Mouse (Mus musculus) Muller cell, postnatal 12 days (primary cell): ENCODE results near the gene Taldo1.
A peak's percentile ranks its signal among the peaks of the same experiment; 100 is the strongest.

ENCODE experiments used
- DNase-seq: peaks from one replicate; pipeline ENCODE4 v3.0.0-alpha.2; 2015; ENCODE audit errors: inconsistent ontology term

Gene Taldo1

DNA sequence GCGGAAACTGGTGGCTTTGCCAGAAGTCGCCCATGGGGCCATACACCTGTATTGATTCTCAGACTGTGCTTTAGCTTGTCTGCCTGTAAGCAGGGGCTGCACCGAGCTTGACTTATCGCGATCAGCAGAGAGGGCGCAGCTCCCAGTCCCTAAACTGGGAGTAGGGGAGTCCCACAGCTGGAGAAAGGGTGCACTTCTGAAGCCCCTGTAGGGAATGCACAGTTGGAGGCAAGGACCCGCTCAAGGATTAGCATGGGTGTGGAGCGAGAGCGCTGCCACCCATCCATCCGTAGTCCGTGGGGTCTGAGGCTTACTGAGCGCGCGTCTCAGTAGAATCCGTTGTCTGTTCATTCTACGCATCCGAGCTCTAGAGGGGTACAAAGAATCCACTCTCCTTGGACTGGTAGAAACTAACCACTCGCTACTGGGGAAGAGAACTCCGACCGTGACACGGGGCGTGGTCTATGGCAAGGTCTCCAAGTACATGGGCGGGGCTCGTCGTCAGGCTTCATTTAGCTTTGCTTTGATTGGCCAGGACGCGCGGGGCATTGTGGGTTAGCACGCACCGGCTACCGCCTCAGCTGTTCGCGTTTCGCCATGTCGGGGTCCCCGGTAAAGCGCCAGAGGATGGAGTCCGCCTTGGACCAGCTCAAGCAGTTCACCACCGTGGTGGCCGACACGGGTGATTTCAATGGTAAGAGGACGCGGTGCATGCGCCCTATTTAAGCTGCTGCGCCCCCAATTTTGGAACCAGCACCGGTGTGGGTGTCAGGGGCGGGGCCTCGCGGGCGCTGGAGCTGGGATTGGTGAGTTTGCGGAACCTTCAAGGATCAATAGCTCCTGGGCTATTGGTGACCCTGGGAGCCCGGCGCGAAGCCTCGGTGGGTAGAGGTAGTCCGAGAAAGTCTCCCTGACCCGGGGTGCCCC lies at the start of gene Taldo1:
Taldo1 (plus strand) TSS at position 575 of the 927 bp plus-strand sequence.
- peak; percentile 94 for DNase-seq

DNA sequence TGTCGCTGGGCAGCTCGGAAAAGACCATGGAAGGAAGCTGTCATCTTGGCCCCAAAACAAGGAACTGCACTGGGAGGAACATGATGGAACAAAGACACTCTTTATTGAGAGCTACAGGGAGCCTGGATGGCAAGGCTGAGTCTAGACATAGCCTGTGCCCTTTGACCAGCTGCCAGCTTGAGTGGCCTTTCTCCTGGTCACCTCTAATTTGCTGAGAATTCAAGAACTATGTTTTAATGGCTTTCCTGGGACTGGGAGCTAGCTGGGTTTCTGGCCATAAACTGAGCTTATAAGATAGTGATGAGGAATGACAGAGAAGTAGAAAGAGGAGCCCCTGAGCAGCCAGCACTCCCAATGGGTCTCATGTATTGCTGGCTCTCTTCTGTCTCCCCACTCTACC lies 48.8 kb upstream of the Taldo1 start:
- peak; percentile 55 for DNase-seq

DNA sequence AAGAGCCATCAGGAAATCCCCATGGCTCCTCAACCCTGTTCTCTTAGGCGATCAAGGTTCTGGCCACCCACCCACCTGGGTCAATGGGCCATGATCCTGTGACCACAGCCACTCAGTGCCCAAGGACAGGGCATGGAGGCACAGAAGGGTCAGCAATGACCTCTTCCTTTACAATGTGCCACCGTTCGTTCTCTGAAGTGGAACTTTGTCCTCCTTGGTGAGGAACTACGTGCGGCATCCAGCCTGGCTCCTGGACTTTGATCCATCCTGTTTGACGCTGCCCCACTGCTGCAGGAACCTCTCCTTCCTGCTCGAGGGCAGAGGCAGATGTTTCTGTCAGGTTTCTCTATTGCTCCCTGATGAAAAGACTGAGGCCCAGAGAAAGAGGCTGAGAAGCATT lies 48.3 kb upstream of the Taldo1 start:
- DNase-seq: no peak

DNA sequence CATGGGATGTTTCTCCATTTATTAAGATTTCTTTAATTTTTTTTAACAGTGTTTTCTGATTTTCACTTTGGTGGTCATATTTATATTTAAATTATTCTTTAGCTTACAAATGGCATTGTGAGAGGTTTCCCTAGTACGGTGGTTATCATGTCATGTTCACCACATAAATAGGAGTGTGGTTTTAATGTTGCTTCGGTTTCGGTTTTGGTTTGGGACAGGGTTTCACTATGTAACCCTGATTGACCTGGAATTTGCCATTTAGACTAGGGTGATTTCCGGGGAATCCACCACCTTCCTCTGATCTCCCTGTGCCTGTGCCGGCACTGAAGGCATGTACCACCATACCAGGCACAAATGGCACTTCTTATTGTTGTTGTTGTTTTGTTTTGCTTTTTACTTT lies 47.2 kb upstream of the Taldo1 start:
- no peak for DNase-seq

DNA sequence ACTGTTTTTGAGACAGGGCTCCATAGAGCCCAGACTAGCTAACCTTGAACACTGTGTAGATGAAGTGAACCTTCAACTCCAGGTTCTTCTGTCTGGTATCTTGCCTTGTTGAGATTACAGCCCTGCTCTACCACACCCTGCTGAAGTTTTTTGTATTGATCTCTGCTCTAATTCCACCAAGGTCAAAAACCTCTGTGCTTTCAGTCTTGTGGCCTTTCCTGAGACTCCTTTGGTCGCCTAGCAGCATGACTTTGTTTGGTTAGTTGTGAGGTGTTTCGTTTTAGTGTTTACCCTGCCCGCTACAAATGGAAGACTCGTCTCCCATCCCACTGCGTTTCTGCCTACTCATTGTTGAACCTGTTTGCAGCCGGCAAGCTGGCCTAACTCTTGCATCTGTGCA lies 40.9 kb upstream of the Taldo1 start:
- no peak for DNase-seq

DNA sequence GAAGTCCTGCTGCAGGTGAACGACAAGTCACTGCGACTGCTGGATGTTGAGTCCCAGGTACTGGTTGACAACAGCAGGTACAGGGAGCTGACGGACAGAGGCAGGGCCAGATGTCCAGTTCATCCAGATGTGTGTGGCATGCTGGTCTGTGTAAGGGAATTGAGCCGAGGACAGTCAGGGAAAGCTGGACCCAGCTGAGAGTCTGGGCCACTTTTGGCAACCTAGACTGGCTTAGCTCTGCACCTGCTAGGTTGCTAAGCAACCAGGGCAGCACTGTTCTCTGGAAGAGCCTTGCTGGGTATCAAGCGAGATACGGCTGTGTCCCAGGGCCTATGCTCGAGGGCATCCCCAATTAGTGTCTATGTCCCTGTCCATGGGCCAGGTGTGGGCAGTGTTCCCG lies 36.9 kb upstream of the Taldo1 start:
- no peak for DNase-seq

DNA sequence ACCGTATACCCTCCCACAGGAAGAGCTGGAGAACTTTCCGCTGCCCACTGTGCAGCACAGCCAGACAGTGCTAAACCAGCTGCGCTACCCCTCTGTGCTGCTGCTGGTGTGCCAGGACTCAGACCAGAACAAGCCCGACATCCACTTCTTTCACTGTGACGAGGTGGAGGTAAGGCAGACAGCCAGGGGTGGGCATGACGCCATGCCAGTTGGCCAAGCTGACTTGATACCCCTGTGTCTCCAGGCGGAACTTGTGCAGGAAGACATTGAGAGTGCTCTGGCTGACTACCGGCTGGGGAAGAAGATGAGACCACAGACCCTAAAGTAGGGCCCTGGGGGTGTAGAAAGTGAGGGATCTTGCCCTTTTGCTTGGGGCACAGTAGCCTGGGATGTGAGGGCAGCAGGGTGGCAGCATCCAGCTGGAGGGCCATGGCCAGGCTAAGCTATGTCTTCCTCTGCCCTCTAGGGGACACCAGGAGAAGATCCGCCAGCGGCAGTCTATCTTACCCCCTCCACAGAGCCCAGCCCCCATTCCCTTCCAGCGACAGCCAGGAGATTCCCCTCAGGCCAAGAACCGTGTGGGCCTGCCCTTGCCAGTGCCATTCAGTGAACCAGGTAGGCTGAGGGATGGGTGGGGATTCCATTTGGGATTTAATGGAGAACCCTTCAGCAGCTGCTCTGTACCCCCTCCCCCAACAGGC lies 36.2 kb upstream of the Taldo1 start:
- DNase-seq: peak; percentile 45

DNA sequence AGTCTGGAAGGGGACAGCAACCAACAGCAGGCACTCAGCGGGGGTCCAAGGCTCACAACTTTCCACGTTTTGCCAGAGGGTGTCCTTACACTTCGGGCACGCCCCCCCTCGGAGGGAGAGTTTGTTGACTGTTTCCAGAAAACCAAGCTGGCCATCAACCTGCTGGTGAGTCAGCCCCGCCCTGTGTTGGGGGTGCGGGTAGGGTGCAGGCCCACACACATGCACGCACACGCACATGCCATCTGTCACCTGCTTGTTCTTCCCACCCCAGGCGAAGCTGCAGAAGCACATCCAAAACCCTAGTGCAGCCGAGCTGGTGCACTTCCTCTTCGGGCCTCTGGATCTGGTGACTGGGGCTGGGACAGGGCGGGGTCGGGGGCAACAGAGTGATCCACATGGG lies 35.0 kb upstream of the Taldo1 start:
- DNase-seq: no peak

DNA sequence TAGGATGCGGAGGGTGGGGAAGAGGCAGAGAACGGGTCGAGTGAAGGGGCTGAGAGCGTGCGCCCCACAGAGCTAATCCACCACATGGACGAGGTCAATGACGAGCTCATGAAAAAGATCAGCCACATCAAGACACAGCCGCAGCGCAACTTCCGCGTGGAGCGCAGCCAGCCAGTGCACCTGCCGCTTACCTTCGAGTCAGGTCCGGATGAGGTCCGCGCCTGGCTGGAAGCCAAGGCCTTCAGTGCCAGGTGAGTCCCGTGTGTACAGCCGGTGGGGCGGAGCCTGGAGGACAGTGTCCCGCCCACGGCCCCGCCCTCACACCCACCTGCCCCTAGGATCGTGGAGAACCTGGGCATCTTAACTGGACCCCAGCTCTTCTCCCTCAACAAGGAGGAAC lies 30.5 kb upstream of the Taldo1 start:
- DNase-seq: no peak

DNA sequence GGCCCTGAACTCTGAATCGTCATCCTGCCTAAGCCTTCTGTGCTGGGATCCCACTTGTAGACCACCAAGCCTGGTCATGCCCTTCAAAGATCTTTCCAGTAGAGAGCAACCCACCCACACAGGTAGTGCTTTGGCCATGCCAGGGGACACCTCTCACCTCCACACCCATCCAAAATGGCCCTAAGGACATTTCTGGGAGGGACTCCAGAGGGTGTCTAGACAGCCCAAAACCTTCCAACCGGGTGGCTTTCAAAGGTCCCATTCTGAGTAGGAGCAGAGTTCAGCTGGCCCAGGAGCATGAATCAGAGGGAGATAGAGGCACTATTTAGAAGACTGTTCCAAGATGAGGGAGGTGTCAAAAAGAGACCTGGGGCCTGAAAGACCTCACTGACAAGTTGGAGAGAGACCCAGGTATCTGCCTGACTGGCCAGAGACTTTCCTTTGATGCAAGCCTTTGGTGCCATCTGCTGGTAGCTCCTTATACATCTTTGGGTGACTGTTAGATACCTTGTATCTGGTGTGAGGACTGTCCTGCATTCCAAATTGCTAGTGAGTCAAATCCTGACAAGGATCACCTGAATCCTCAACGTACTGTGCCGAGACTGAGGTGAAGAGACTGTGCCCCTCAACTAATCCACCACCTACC lies 28.8 kb upstream of the Taldo1 start:
- peak; percentile 62 for DNase-seq

DNA sequence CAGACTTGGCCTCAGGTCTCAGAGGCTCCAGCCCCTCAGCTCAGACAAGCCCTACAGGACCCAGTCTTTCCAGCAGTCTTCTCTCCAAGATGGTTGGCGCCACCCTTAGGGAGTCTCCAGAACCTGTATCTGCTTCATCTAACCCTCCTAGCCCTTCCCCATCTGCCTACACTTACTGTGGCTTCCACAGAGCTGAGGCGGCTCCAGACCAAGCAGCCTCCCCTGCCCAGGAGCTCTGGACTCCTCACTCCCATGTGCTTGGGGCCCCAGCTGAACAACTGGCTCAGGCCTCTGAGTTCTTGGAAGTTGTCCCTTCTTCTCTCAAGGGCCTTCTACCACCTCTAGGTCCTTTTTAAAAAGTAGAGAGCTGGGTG lies 28.3 kb upstream of the Taldo1 start:
- DNase-seq: no peak

DNA sequence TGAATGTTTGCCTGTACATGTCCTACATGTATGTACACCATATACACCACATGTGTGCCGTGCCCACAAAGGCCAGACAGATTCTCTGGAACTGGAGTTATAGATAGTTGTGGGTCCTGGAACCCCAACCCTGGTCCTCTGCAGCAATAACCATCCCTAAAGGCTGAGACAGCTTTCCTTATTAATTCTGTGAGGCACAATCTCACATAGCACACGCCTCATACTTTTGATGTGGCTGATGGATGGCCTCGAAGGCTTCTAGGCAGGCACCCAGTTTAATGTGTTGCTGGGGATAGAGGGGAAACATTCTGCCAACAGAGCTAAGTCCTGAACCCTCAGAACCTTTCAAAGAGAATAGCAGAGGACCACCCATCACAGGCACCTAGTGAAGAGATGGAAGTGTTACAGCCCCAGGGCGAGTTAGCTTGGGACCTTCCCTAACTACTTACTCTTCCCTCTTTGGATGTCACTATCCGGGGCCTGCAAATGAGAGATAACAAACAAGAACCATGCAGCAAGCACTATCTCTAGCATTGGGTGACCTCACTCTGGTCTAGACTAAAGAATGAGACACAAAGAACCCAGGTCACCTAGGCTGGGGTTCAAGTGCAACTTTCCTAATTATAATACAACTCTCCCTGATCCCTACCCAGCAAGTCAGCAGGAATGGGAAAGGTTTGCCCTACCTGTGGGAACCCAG lies 27.5 kb upstream of the Taldo1 start:
- DNase-seq: no peak

DNA sequence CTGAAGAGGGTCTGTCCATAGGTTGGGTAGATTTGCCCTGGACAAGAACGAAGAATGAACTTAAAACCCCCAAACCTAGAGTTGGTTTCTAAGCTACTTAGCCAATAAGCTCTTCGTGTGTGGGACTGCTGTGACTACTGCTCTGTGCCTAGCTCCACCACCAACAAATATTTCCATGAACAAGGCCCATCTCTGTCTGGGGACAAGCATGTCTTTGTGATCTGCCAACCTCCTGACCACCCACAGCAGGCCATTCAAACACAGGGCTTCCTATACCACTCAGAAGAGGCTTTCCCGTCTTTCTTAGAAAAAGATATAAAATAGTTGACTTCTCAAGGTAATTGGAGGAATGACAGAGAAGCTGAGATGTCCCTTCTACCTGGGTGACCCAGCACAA lies 27.0 kb upstream of the Taldo1 start:
- no peak for DNase-seq

DNA sequence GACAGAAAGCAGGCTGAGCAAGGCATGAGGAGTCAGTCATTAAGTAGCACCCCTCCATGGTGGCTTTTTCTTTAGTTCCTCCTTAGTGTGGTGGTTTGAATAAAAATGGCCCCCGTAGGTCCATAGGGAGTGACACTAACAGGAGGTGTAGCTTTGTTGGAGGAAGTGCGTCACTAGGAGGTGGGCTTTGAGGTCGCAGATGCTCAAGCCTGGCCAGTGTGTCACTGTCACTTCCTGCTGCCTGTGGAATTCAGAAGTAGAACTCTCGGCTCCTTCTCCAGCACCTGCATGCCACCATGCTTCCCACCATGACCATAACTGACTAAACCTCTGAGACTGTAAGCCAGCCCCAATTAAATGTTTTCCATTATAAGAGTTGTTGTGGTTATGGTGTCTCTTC lies 24.6 kb upstream of the Taldo1 start:
- no peak for DNase-seq

DNA sequence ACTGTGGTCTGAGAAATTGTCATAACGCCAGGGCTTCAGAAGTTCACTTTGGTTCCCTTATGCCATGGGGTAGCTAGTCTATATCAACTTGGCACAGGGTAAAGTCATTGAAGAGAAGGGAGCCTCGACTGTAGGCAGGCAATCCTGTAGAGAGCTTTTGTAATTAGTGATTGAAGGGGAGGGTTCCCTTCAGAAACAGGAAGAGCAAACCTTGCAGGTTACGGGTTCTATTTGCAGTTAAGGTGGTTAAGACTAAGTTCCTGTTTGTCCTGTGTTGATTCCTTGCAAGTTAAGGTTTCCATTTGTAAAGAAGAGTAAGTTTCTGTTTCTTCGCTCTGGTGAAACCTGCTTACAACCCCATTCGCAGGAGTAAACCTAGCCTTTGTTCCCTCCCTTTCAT lies 22.1 kb upstream of the Taldo1 start:
- no peak for DNase-seq

DNA sequence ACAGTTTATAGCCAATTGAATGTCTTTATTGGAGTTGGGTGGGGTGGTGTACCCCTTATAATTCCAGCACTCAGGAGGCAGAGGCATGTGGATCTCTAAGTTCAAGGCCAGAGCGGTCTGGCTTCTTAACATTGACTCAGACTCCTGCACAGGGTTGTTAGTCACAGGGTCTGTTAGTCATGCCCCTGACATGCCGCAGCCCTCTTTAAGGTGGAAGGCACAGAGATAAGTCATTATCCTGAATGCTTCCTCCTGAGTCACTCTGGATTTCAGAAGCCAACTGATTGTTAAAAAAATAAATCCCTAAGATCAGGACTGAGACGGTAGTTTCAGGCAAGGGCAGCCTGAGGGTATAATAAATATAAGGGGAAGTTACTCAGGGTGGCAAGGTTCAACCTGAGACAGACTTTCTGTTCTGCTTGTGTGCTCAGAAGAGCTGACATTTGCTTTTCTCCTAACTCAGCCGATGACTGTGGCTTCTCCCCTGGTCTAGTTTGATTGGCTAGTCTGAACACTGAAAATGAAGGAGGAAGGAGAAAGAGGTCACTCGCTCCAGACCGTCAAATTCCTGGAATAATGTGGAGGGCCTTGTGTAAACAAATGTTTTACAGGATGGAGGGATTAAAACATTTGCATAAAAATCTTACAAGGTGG lies 19.9 kb upstream of the Taldo1 start:
- DNase-seq: peak; percentile 40

DNA sequence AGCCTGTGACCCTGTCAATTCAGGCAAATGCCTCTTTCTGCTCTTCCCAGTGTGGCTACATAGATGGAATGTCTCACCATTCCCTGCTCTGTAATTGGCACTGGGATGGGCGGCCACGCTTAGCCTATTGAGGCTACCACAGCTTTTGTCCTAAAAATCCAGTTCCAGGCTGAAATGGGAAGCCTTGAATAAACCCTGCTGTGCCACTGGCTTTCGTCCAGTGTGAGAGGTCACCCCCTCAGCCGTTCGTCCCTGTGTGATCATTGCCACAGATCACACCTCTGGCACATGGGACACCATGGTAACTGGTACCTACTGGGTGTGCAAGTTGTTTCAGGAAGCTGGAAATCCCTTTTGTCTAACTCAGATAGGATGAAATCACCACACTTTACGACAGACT lies 18.4 kb upstream of the Taldo1 start:
- DNase-seq: peak; percentile 83

DNA sequence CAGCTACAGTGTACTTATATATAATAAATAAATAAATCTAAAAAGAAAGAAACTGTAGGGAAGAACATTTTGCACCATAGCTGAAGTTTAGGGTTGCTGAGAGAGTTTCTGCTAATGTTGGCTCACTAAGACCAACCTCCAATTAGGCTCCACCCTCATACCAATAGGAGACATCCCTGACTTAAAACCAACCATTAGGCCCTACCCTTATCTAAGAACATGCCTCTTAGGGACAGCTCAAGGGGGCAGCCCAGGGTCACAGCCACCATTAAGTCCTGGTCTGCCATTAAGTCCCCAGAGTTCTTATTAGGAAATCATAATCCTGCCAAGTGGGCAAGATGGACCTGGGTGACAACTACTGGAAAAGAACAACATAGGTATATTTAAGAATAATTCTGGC lies 17.6 kb upstream of the Taldo1 start:
- DNase-seq: no peak

DNA sequence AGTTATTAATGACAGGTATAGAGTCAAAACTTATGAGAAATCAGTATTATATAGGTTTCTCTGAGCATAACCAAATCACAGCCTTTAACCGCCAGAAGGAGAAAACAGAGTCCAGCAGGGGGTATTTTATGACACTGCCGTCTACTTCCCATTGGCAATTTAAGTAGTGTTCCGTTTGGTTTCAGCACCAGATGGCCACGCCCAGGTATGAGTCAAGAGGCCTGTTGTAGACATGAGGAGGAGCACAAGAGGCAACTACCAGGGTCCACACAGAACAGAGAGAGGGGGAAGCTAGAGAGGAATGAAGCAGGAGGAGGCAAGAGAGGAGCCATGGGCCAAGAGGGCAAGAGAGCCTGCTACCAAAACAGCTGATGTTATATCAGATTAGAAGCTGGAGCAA lies 12.4 kb upstream of the Taldo1 start:
- no peak for DNase-seq

DNA sequence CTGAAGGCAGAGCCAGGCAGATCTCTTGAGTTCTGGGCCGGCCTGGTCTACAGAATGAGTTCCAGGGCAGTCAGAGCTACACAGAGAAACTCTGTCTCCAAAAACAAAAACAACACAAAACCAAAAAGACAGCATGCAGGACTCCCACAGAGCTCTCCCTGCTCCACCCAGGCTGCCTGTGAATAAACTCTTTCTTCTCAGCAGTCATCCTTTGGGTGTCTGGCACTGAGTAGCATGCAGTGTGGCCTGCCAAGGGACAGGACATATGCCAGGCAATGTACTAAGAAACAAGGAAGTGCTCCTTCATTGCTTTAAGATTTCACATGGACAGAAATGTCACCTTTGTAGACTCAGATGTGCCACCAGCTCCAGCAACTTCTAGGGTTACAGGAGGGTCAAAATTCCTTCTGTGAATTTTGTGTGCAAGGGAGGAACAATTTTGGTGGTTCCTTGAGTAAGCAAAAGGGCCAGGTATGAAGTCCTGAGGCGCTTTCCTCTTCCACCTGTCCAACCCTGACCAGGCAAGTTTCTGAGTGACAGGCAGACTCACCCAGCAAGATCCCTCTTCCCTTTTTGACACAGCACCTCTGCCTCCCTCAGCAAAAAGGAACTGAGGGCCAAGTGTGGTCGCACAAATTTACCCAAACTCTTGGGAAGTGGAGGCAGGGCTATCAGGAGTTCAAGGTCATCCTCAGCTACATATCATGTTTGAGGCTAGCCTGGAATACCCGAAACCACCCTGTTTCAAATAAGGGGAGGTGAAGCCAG lies 10.7 kb upstream of the Taldo1 start:
- DNase-seq: peak; percentile 16
